Mouse (Mus musculus) megakaryocyte-erythroid progenitor cell, adult 5-6 weeks (primary cell): ENCODE measurements around the gene Cntn5. TPM values are rescaled to one million over a fixed set of nuclear protein-coding genes. Genes with fewer than 3 reads are reported as not detected.
"Not testable (repeated sequence)": the region's sequence is repeated elsewhere in the genome, so short reads cannot be mapped to it uniquely, and the experiment has no call there.

Experiments used
- ATAC-seq: replicated peaks from 2 replicates; pipeline ENCODE4 v1.8.0; 2016; ENCODE audit warnings: mild to moderate bottlenecking, inconsistent platforms; ENCODE audit not compliant: severe bottlenecking, poor library complexity, low FRiP score, low TSS enrichment
- total RNA-seq, 2 experiments: library from RNA; stranded (forward) in 1 of 2; stranded (reverse) in 1 of 2; fragments of 200-1000, 215-1000 nt in 1 of 2; fragments of >200 nt in 1 of 2; fragmentation: Nextera tagmentation in 1 of 2; gene quantifications; 2 replicates each; pipeline ENCODE4 v1.2.3; 2014 to 2017

Gene Cntn5
- total RNA-seq, 2 experiments from 2014 or later: not detected

DNA sequence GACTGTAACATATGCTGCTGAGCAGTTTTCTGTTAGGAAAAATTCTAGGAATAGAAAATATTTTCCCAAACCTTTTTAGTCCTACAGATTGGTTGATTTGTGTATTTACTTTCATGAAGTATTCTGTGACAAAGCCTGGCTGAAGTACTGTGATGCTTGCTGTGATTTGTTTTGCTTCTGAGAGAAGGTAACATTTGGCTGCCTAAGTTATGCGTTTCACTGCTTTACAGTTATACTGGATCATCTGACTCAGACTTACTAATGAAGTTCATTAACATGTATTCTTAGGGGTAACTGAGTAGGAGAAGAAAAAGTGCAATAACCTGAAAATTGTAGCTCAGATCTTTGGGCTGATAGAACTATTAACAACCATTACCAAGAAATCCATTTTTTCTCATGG lies 245.1 kb downstream of the Cntn5 start:
- ATAC-seq: no peak

DNA sequence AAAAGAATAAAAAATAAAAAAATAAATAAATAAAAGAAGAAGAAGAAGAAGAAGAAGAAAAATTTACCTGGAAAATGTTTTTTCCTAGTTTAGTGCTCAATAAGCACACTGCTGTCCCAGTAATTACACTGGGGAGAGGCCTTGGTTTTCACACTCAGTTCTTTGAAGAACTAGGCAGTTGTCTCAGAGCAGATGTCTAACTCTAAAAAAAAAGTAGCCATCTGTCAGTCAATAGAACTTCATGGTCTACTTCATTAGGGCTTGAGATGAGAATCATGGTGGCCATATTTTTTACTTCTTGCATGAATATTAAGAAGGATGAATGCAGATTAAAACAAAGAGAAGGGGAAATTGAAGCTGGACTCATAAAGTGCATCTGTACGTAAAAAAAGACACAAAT lies 246.5 kb downstream of the Cntn5 start:
- no peak for ATAC-seq

DNA sequence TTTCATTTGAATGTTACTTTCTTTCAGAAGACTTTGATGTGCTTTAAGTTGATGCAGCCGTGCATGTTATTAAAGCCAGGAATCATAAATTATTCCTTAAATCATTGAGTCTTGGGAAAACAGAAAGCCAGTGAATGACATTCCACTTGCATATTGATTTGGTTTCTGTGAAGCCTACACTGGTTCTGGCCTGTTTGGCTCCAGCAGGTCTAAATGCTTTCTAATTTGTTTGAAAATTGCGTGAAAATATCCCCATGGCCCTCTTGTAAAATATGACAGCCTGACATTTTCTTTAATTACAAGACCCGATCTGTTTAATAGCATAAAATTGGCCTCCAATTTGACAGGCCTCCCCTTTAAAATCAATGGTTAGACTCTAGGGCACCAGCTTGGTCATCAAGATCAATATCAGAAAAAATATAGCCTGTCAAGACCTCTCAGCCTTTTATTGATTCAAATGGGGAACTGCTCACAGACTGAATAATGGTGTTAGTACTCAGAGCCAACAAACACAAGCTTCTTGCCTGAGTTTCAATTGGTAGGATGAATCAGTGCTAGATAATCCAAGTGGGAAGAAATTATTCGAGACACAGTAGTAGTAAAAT lies 247.3 kb downstream of the Cntn5 start:
- ATAC-seq: no peak

DNA sequence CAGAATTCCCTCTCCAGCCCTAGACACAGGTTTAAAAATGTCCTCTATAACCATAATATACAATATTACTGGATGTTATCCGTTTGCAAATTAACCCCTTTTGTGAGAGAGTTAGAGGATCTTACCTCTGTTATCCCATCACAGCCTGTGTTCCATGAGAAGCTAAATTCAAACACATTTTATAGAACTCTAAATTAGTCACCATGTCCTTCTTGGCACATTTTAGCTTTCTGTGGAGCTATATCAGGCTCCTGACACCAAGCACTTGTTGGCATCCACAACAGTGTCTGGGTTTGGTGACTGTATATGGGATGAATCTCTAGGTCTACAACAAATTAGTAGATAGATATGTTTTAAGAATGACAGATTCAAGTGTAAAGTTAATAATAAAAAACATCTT lies 253.9 kb downstream of the Cntn5 start:
- no peak for ATAC-seq

DNA sequence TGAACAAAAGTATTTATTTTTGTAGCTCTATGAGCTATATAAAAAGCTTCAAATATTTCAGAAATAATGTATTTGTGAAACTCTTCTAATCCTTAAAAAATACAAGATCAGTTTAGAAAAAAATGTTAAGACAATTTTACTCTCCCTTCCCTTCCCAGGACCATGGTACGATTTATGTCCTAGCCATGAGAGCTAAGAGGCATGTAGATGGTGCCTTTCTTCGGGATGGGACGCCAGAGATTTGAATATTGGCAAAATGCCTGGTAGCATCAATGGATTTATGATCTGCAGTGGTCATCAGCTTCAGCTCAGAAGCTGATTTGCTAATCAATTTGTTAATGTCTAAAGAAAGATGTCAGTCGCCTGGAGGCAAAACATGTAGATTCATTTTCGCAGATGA lies 258.6 kb downstream of the Cntn5 start:
- ATAC-seq: no peak

DNA sequence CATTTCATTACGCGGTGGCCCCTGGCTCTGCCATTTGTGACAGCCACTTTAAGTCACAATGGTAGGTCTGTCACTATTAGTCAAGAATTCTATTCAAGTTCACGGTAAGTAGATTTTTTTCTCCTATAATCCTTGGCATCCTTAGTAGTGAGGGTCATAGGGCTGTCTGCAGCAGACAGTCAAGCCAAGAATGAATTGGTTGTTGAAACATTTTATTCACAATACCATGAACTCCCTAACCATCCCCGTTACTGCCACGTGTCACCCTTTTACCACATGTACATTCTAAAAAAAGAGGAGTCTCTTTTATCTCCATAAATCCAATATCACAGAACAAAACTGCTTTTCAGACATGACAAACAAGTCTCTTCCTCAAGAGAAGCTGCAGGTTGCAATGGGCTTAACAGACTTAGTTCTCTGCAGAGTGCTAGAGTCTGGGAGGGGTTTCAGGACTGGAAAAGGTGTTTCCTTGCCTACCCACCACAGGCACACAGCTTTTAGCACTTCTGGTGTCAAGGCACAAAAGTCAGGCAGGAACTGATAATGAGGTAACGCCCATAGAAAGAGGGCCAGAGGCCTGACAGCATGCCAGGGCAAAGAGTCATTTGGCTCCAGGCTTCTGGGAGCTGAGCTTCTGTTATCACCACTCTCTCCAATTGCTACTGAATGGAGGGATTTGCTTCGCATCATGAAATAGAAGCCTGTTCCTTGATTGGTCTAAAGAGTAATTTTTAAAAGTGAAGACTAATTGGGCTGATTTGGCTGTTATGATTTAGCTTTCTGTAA lies 259.3 kb downstream of the Cntn5 start:
- no peak for ATAC-seq

DNA sequence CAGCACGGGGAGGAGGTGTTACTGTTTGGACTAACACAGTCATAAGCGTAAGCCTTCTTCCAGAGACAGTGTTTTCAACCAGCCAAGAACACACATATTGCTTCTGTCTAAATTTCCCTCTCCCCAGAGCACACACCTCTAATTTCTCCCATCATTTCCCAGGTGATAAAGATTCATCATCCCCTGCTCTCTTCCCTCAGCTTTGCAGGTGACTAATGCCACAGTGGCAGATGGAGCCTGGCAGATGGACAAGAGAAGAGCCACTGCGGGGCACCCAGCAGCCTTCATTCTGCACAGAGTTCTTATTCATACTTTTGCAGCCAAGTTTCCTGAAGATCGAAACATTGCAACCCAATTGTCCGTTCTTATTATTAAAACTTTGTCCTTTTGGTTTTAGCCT lies 286.5 kb downstream of the Cntn5 start:
- ATAC-seq: no peak

DNA sequence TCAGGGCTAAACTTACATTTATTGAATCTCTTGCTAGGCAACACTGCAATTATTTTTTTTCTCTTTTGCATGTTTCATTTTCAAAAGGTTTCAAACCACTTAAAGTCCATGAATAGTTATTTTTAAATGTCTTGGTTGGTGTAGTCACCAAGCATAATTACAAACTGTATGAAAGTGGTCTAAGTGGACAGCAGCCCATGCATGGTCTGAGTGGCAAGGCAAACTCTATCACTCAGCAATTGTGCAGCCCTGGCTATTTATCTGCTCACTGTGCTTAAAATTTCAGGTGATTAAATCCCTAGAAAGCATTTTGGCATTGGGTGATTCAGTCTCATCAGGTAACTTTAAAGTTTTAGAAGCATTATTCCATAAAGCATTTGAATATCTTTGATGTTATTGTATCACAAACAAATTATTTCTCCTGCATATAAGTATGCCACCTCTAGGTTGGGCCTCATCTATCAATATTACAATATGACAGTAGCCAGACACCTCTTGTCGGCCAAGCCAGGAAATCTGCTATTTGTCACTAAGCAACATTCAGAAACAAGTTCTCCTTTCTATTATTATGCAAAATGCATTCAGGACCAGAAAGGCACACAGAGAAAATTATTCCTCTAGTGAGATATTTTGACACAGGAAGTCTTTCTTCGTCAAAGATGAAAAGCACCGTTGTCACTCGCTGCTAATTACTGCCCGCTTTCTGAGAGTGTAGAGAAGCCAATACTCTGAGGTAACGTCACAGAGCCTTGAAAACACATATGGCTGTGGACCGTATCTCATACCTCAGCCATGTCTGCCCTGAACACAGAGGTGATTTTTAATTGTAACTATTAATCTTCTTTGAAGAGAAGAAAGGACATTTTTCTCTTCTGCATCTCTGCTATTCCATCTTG lies 329.0 kb downstream of the Cntn5 start:
- no peak for ATAC-seq

DNA sequence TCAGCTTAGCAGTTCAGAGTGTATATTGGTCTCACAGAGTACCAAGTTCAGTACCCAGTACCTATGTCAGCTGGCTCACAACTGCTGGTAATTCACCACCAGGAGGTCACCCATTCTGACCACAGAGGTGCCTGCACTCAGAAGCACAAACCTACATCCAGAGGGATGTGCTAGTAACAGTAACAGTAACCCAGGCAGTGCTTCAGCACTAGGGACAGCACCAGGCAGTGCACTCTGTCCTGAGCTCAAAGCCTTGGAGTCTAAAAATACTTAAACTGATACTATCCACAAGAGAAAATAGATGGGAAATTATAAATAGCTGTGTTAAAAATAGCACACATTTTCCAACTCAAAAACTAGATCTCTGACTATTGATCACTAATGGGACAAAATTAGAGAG lies 334.7 kb downstream of the Cntn5 start:
- ATAC-seq: no peak

DNA sequence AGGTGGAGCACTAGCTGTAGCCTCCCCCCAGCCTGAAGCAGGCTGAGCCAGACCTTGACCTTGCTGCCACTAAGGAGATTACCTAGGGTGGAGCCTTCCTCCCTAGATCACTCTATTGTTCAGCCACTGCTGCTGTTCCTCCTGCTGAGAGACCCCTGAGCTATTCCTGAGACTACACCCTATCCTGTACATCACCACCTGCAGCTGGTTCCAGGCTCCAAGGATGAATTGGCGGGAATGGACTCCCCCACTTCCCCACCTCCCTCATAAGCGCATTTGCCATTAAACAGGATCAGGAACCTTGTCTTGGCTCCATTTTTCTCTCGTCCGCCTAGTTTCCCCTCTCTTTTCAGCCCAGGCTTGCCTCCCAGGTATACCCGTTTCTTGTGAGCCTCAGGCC lies 363.7 kb downstream of the Cntn5 start:
- ATAC-seq: not testable (repeated sequence)

DNA sequence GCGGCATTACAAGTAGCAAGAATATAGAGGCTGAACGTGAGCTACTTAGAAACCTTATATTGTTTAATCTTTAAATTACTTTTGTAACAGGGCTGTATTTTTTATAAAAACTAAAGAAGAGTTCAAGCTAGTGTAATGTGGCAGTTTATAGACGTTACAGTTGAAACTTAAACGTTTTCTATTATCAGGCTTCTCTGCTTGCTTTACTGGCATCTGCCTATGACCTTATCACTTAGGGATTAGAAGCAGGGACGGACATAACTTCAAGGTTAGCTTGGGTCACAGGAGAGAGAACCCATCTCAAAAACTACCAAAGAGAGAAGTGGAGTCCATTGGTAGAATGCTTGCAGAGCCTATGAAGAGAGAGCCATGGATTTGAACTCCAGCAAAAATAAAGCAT lies 372.3 kb downstream of the Cntn5 start:
- ATAC-seq: no peak

DNA sequence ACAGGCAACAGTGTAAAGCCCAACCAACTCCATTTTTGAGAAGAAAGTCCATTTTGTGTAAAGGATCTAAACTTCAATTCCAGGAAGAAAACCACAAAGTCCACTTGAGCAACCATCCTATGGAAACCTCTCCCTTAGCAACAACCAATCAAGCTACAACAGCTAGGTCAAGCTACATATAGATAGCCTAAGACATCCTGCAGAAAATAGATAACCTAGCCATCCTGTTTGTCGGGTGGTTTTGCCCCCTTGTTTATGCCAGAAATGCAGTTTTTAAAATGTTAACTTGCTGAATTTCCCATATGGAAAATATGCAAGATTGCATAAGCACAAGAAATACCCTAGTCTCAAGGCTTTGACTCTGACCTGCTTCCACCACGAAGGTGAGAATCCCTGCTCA lies 373.5 kb downstream of the Cntn5 start:
- no peak for ATAC-seq

DNA sequence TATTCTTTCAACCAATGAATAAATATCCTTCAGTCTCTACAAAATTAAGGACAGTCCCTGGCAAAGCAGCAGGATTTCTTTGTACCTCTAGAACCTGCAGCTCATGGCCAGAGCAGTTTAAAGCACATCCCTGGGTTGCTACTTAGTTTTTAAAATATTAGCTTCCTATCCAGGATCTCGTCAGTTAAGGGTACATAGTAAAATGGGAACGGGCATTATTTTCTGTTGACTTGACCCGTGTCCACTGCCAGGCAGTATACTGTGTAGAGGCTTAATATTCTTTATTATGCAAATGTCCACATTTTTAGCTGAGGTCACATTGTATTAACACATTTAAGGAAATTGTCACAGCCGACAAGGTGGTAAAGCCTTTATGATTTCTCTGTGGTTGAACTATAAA lies 375.0 kb downstream of the Cntn5 start:
- no peak for ATAC-seq

DNA sequence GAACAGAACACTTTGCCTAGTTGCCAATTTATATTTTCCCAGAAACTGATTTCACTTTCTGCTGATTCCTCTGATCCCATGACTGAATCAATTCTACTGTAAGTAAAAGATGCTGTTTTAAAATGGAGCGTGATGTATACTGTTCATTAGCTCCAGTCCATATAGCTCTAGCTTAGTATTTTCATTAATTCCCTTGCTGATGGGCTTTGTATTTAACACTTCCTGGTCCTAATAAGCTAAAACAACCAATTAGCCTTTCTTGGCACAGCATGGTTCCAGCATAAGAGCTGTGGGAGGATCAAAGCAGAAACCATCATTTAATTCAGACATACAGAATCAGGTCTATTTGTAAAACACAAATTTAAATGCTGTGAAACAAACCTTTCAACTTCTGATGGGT lies 375.5 kb downstream of the Cntn5 start:
- no peak for ATAC-seq

DNA sequence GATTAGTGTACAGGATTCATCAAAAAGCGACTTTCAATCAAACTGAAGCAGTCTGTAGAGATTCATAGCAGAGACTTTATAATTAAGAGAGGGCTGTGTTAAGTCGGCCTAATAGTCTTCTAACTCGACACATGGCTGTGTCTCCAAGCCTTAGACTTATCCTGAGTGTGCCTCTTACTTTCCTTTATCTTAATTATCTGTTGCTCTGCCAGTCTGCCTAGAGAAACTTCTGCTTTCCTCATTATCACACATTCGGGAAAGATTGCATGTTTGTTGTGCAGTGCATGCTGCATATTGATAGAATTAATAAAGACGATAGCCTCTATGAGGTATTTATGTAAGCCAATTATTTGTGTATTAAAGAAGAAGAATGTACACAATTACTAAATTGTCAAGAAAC lies 375.9 kb downstream of the Cntn5 start:
- ATAC-seq: no peak

DNA sequence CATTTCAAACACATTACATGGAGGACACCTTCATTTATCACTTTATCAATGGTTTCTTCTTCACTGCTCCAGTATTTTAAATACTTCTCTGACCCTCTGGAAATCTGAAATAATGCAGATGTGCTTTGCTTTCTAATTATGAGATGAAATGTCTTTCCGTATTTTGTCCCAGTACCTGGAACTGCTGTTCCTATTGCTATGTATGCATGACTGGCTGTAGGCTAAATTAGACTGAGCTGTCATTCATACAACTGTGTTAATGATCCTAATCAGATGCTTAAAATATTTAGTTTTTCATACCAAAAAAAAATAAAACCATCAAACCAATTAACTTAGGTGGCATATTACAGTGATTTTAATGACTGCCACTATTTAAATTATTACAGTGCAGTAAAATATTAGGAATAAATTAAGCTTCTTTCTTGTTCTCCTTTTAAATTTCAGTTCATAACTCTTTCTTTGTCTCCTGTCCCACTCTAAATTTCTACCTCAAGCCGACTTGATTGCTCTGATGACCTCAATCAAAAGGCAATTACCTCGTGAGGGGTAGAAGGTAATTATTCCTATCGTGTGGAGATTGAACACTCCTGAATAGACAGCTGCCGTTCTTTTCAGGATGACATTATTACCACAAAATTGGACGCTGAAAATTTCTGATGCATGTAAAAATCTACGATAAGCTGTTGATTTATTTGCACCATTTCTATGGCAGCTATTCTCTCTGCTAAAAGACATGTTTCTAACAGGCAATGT lies 378.5 kb downstream of the Cntn5 start:
- ATAC-seq: no peak

DNA sequence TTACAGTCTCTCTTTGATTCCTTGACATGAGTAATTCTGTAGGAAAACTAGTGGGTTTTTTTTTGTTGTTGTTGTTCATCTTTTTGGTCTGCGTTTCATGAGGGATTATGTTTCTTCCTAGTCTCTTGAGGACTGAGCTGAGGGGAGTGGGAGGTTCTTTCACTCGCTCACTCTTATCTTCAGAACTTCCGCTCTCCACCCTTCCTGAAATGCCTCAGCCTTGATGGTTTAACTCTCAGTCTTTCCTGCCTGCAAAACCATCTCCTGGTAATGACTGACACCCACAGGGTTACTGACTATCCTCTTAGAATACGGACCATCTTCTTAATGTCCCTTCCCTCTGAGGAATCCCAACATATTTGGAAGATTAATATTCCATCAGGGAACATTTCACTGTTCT lies 382.0 kb downstream of the Cntn5 start:
- ATAC-seq: no peak

DNA sequence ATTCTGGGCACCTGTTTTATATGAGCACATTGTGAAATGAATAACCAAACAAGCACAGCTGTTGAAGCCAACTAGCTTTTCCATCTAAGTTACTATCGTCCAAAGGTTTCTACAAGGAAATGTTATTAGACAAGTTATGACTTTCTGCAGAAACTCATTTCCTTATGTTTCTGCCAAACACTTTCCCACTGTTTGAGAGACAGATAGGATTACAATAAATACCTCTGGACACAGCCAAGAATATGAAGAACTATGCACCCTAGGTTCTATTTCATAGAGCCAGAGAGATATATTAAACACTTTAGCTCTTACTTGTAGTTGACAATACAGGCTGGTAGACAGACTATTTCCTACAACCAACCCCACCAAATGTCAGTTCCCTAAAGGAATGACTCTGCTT lies 383.5 kb downstream of the Cntn5 start:
- no peak for ATAC-seq

DNA sequence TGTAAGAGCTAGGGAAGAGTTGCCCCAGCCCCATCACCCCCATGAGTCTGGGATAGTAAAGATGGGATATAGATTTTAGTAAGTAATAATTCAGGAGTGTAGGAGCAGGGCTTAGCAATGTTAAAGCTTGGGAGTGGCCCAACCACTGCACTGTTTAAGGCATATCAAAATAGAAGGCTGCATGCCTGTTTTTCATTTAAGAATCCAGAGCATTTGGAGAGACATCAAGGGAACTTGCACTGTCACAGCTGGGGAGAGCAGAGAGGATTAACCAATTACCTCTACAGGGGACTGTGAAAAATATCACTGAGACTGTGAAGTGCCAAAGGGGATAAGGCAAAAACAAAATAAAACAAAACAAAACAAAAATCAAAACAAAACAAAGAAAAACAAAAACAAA lies 412.3 kb downstream of the Cntn5 start:
- no peak for ATAC-seq
